Mouse (Mus musculus) mammary gland, adult 2 months (tissue): ENCODE data around the gene Padi3. TPM values are rescaled to one million over a fixed set of nuclear protein-coding genes. Genes with fewer than 3 reads are reported as not detected.

Source experiments
- polyA plus RNA-seq: library from polyadenylated mRNA; depleted of rRNA; stranded (reverse); fragments of >200 nt; gene quantifications from 2 replicates; pipeline ENCODE4 v1.2.3, GENCODE M21; 2012; ENCODE audit warnings: low replicate concordance; rRNA removed

Padi3 gene
- 0.92 and 1.1 TPM in 2 replicates for polyA plus RNA-seq

DNA sequence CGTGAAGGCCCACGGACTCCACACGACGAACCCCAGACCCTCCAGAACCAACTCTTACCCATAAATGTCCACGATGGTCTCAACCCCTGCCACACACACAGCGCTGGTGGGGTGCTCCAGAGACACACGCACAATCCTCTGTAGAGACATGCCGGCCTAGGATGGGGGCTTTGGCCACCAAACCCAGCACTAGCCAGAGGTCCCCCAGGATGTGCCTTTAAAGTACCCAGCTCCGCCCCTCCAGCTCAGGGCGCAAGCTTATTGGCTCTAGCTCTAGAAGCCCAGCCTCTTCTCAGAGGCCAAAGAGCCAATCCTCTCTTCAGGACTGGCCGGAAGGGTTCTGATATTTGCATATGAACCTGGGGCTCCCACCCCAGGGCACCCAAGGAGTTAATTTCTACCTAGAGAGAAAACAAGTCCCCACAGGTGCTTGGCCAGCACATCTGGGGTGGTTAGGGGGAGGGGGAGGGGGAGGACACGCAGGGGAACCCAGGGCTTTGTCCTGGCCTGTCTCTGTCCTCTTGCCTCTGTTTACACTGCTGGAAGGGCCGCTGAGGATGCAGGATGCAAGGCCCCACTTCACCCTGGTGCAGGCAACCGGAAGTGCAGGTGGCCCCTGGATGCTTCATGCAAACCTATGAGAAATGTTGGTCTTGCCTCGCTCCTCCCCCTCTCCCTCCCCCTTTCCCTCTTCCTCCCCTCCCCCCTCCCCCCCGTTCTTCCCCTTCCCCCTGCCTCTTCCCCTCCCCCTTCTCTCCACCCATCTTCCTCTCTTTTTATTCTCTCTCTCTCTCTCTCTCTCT lies at the start of gene Padi3:
Gene Padi3, minus strand, starts transcription at position 191 of the 803 bp plus-strand sequence.

DNA sequence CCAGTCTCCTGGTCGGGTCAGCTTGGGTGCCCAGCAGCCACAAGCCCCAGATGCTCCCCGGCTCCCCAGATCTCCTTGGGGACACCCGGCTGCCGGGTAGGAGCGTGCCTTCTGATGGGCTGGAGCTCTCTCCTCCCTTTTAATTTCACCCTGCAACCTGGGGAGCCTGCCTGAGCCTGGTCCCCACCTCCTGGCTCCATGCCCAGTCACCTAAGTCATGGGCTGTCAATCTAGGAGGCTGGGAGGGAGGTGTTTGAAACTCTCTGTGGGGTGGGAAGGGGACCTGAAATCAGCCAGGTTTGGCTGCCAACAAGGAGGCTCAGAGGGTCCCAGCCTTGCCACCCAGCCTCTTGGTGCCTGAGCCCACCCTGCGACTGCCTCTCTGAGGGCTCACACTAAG lies 35.2 kb upstream of the Padi3 start, which contains the start of gene Padi1:
Gene Padi1, minus strand, starts transcription at position 113 of the 400 bp plus-strand sequence.

GRCm38 (mm10) chr4:140774025-140774800 lies 36.2 kb downstream of the Padi3 start, which contains the start of gene Padi4:
Gene Padi4, minus strand, starts transcription at chr4:140774236.

GRCm38 (mm10) chr4:140742543-140742942 lies 67.9 kb downstream of the Padi3 start, which contains the start of gene Padi6:
Gene Padi6, minus strand, starts transcription at chr4:140742643.

Other genes starting within 250 kb of the Padi3 start
- 33.4 and 36.2 TPM in 2 replicates for gene Arhgef10l, start 144.6 kb downstream of the Padi3 start, polyA plus RNA-seq
- 37.9 and 74.7 TPM in 2 replicates for gene Rcc2, start 110.1 kb downstream of the Padi3 start, polyA plus RNA-seq
- not detected in 2 replicates for gene Padi6, start 68.0 kb downstream of the Padi3 start, polyA plus RNA-seq
- gene Padi4, start 36.4 kb downstream of the Padi3 start, polyA plus RNA-seq = 4.0 and 4.8 TPM in 2 replicates
- gene Padi1, start 35.1 kb upstream of the Padi3 start, polyA plus RNA-seq = 0.19 and 0.32 TPM in 2 replicates
- gene Padi2, start 95.7 kb upstream of the Padi3 start, polyA plus RNA-seq = 18.7 and 47.7 TPM in 2 replicates
- gene Sdhb, start 150.6 kb upstream of the Padi3 start, polyA plus RNA-seq = 271 and 433 TPM in 2 replicates
- gene Atp13a2, start 176.2 kb upstream of the Padi3 start, polyA plus RNA-seq = 138 and 272 TPM in 2 replicates
- 169 and 198 TPM in 2 replicates for gene Mfap2, start 199.8 kb upstream of the Padi3 start, polyA plus RNA-seq
- 6.2 and 11.2 TPM in 2 replicates for gene Crocc, start 249.9 kb upstream of the Padi3 start, polyA plus RNA-seq